Mouse (Mus musculus) liver, embryonic 16.5 days (tissue): ENCODE results near the gene Gal3st1. TPM values are rescaled to one million over a fixed set of nuclear protein-coding genes. Genes with fewer than 3 reads are reported as not detected.
"Not testable (repeated sequence)": the region's sequence is repeated elsewhere in the genome, so short reads cannot be mapped to it uniquely, and the experiment has no call there.

Experiments used
- ATAC-seq: fragments of 200-750 bp; cut with Nextera tagmentation; 2 replicates; pipeline ENCODE4 v1.8.0; 2017; ENCODE audit warnings: low read depth, mild to moderate bottlenecking, moderate number of reproducible peaks, moderate library complexity
- H3K27ac ChIP-seq: fragments of 300-500 bp; sonication (generic); 2 replicates; pipeline ENCODE4 v1.5.1; 2014; ENCODE audit warnings: mild to moderate bottlenecking, low read length
- H3K27me3 ChIP-seq: fragments of 300-500 bp; sonication (generic); 2 replicates; pipeline ENCODE4 v1.6.1; 2014; ENCODE audit warnings: low read depth, low read length, mixed read lengths; ENCODE audit not compliant: control insufficient read depth, insufficient read depth
- H3K36me3 ChIP-seq: fragments of 300-500 bp; sonication (generic); 2 replicates; pipeline ENCODE4 v1.6.1; 2014; ENCODE audit warnings: mild to moderate bottlenecking; ENCODE audit not compliant: control insufficient read depth, insufficient read depth
- H3K4me1 ChIP-seq: fragments of 300-500 bp; sonication (generic); 2 replicates; pipeline ENCODE4 v1.6.1; 2014; ENCODE audit warnings: low read depth, low read length, mixed read lengths; ENCODE audit not compliant: control insufficient read depth
- H3K4me2 ChIP-seq: fragments of 300-500 bp; sonication (generic); 2 replicates; pipeline ENCODE4 v1.6.1; 2014; ENCODE audit warnings: low read depth, low read length, mixed read lengths
- H3K4me3 ChIP-seq: fragments of 300-500 bp; sonication (generic); 2 replicates; pipeline ENCODE4 v1.5.1; 2014; ENCODE audit warnings: low read depth, mild to moderate bottlenecking, low read length
- H3K9ac ChIP-seq: fragments of 300-500 bp; sonication (generic); 2 replicates; pipeline ENCODE4 v1.6.1; 2014; ENCODE audit warnings: low read depth, low read length
- H3K9me3 ChIP-seq: fragments of 300-500 bp; sonication (generic); replicated peaks from 2 replicates; pipeline ENCODE4 v1.6.1; 2016; ENCODE audit warnings: low read length; ENCODE audit not compliant: control insufficient read depth
- WGBS: fragments of 180-500 bp; shearing (Covaris S2); extraction: QIAGEN DNeasy Blood & Tissue Kit; methylation state at CpG from one replicate; pipeline ENCODE4 v1.1.7; 2014; ENCODE audit not compliant: insufficient replicate concordance; 5-methylcytosine and 5-hydroxymethylcytosine counted together
- polyA plus RNA-seq: library from polyadenylated mRNA; unstranded; fragments of >200 nt; fragmentation: Nextera tagmentation; extraction: Ambion mirVana; gene quantifications from 2 replicates; pipeline ENCODE4 v1.2.1, GENCODE M21; 2015

Gene Gal3st1
- polyA plus RNA-seq, 1 experiment from 2014 or later = 2.1 TPM

DNA sequence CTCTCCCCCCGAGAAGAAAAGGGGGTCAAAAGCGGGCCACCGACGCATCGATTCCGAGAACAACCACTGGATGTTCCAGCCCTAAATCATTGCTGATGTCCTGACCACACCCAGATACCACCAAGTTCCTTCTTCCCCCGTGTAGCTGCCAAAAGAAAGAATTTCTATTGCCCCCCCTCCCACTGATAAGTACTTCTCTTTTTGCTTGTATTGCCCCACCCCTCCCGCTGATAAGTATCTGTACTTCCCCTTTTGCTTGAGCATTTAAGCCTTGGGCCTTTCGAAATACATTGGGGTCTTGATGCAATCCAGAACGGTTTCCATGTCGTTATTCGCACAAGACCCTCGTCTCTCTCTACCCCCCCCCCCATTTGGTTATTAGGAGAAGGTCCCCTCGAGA, 32.4 kb downstream of the Gal3st1 start:
- H3K4me1 ChIP-seq, H3K4me3 ChIP-seq, ATAC-seq, H3K9me3 ChIP-seq, H3K27ac ChIP-seq, H3K36me3 ChIP-seq, H3K9ac ChIP-seq, H3K27me3 ChIP-seq, H3K4me2 ChIP-seq: not testable (repeated sequence)
- WGBS = 70% methylated on average over 14 of the region's 14 CpGs

DNA sequence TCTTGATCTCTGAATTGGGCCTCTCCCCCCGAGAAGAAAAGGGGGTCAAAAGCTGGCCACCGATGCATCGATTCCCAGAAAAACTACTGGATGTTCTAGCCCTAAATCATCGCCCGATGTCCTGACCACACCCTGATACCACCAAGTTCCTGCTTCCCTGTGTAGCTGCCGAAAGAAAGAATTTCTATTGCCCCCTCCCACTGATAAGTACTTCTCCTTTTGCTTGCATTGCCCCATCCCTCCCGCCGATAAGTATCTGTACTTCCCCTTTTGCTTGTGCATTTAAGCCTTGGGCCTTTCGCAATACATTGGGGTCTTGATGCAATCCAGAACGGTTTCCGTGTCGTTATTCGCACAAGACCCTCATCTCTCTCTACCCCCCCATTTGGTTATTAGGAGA, 38.7 kb downstream of the Gal3st1 start:
- not testable (repeated sequence) for H3K9me3 ChIP-seq, ATAC-seq, H3K4me2 ChIP-seq, H3K4me1 ChIP-seq, H3K4me3 ChIP-seq, H3K27ac ChIP-seq, H3K36me3 ChIP-seq, H3K9ac ChIP-seq, H3K27me3 ChIP-seq
- whole genome bisulfite sequencing = 64% methylated on average over 13 of the region's 13 CpGs

DNA sequence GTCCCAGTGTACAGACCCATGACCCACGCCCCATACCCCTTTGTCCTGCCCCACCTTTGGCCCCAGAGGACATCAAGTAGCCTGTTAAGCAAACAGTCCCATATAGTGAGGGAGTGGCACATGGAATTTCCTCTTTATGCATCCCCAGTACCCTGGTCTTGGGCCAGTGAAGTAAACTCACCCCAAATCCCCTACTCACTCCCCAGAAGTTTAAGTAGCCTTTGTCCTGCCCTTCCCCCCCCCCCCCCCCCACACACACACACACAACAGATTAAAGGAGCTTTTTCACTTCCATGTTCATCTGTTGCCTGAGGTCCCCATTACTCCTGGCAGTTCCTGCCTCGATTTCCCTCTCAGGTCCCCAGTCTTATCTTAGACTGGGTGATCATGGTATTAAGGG, 39.9 kb downstream of the Gal3st1 start:
- H3K36me3 ChIP-seq = no peaks in the 10 kb centered on the region
- ATAC-seq = no peak
- no peak overlapping the region for H3K4me2 ChIP-seq
- no peak overlapping the region for H3K9ac ChIP-seq
- no peaks in the 10 kb centered on the region for H3K27me3 ChIP-seq
- no peak overlapping the region for H3K4me3 ChIP-seq
- H3K4me1 ChIP-seq = no peaks in the 10 kb centered on the region
- WGBS = 33% methylated on average over 2 of the region's 2 CpGs
- H3K9me3 ChIP-seq = no peaks in the 10 kb centered on the region
- H3K27ac ChIP-seq = no peak overlapping the region

DNA sequence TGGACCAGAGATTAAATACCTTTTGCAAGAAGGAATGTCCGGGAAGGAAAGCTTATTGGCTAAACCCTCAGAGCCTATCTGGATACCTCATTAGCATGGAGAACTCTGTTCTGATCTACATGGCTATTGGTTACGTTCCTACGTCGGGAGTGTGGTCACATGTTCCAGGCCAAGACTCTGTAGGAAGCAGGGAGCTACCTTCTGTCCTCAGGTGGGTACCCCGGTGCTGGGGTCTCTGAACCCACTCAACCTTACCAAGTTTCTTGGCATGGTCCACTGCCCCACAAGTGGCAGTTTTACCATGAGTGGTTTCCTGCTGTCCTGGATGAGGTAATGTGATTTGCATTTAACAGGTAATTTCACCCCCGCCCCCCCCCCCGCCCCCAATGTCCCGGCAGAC, 43.6 kb downstream of the Gal3st1 start:
- H3K4me2 ChIP-seq = no peak overlapping the region
- H3K27me3 ChIP-seq = no peaks in the 10 kb centered on the region
- no peaks in the 10 kb centered on the region for H3K4me1 ChIP-seq
- H3K9me3 ChIP-seq = no peaks in the 10 kb centered on the region
- H3K4me3 ChIP-seq = no peak overlapping the region
- H3K36me3 ChIP-seq = no peaks in the 10 kb centered on the region
- no peak for ATAC-seq
- WGBS = 64% methylated on average over 8 of the region's 8 CpGs
- no peak overlapping the region for H3K9ac ChIP-seq
- no peak overlapping the region for H3K27ac ChIP-seq

DNA sequence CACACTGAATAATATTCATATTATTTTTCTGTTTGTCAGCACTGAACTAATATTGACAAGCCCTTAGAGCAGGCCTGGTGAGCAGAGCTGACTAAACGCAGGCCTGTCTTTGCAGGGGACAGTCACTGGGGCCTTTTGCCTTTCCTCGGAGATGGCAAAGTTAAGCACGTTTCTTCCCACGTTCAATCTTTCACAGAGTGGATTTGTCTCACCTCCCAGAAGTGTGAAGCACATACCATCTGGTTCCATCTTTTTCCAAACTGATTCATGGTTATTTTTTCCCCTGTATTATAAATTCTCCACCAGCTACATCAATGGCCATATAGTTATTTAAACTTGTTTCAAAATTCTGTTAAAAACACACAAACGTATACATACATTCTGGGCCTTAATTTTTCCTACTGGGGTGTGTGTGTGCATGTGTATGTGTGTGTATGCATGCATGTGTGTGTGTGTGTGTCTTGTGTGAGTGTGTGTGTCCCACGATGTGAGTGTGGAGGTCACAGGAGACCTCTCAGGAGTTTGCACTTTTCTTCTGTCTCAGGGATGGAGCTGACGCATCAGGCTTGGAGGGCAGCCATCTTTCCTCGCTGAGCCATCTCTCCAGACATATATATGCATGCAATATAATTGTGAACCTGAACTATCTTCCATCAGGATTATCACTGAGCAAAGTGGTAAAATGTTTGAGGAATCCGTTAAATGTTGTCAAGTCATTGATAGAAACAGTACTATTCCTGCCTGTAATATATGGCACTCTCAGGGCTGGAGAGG, 44.3 kb downstream of the Gal3st1 start:
- H3K9me3 ChIP-seq = no peaks in the 10 kb centered on the region
- no peaks in the 10 kb centered on the region for H3K36me3 ChIP-seq
- H3K4me1 ChIP-seq = peaks cover 1% of the 10 kb centered on the region; the same call in 1 of the 2 replicates
- WGBS = 58% methylated on average over 9 of the region's 9 CpGs
- H3K4me2 ChIP-seq = no peak overlapping the region
- no peak overlapping the region for H3K9ac ChIP-seq
- ATAC-seq = no peak
- H3K27ac ChIP-seq = no peak overlapping the region
- no peak overlapping the region for H3K4me3 ChIP-seq
- H3K27me3 ChIP-seq = no peaks in the 10 kb centered on the region

DNA sequence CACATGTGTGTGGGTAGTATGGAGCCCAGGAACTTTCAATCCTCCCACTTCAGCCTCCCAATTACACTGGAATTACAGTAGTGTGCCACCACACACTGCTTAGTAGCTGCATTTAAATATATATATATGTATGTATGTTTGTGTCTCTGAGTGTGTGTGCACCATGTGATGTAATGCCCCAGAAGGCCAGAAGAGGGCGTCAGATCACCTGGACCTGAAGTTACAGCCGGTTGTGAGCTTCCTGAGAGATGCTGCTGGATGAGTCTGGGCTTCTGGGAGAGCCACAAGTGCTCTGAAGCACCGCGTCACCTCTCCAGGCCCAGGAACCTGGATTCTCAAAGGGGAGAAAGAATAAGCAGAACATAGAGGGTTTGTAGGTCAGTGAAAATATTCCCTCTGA, 45.9 kb downstream of the Gal3st1 start:
- WGBS = 51% methylated on average over 4 of the region's 4 CpGs

DNA sequence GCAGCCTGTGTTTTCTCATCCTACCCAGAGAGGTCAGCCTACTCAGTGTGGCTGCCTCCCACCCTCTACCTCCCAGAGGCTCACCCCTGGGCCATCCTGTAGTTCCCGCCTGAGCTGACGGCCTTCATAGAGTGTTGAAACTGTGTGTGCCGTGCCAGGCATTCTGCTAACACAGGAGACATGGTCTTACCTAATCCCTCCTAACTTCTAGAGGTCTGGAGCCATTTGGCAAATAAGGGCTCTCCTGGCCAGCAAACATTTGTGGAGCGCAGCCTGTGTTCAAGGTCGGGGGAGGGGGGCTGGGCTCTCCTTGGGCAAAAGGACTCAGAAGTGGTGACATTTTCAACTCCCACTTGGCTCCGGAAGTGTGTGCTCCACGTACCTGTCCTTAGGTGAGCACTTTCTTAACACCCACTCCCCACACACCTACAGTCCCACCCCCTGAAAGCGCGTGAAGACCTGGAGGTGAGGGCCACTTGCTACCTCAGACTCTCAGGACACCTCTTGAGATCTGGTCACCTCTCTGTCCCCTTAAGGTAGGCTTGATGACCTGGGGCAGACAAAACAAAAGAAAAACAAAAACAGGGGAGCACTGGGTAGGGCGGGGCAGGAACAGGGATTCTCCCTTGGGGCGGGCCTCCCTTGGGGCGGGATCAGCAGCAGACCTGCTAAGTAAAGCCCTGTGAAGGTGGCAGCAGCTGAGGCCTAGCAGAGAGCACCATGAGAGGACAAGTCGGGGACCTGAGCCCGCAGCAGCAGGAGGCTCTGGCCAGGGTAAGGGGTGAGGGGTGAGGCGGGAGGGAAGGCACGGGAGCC, 47.9 kb downstream of the Gal3st1 start, which contains the start of gene Sec14l4:
Gene Sec14l4, plus strand, starts transcription at position 337 of the 816 bp plus-strand sequence.
- H3K27ac ChIP-seq = peak within 1 kb of the TSS; percentile 22
- no peak within 1 kb of the TSS; the same call in 1 of the 2 replicates for H3K9ac ChIP-seq
- peaks cover 2% of the 10 kb centered on the region; the same call in 1 of the 2 replicates for H3K4me1 ChIP-seq
- 48% methylated on average over 16 of the region's 16 CpGs for WGBS
- no peaks in the 10 kb centered on the region for H3K9me3 ChIP-seq
- ATAC-seq = peak; percentile 67
- peak within 1 kb of the TSS; percentile 29 for H3K4me2 ChIP-seq
- H3K36me3 ChIP-seq = no peaks in the 10 kb centered on the region
- H3K27me3 ChIP-seq = no peaks in the 10 kb centered on the region
- peak within 1 kb of the TSS; percentile 20 for H3K4me3 ChIP-seq

More for the DNA sequence above, 45.9 kb downstream of the Gal3st1 start:
- Histone ChIP-seq H3K27me3 (no peaks in the 10 kb centered on the region), H3K27ac (no peak overlapping the region), H3K4me1 (peaks cover 2% of the 10 kb centered on the region; the same call in 1 of the 2 replicates), H3K4me2 (no peak overlapping the region), H3K4me3 (no peak overlapping the region), H3K36me3 (no peaks in the 10 kb centered on the region), H3K9ac (no peak overlapping the region), H3K9me3 (no peaks in the 10 kb centered on the region)
- ATAC-seq = no peak

DNA sequence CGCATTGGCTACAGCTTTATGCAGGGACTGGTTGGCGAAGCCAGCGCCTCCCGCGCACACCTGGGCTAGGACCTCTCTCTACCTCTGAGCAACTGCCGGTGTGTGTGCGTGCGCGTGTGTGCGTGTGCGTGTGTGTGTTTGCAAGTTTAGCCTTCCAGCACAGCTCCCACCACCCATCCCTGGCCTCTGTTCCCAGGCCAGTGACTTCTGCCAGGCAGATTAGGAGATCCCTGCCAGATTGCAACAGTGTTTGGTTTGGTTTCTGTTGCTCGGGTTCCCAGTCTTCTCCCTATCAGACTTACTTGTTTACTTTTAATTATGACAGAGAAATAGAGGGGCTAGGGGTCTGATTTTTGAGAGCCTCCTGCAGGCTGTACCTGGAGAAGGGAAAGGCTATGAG, 48.5 kb downstream of the Gal3st1 start:
- Histone ChIP-seq H3K27me3 (no peaks in the 10 kb centered on the region), H3K9me3 (no peaks in the 10 kb centered on the region), H3K4me2 (peak overlapping the region; percentile 29), H3K36me3 (no peaks in the 10 kb centered on the region), H3K9ac (no peak overlapping the region; the same call in 1 of the 2 replicates), H3K27ac (0 out of 2 replicates have a peak overlapping the region, but pooled peaks have one; percentile 22), H3K4me1 (peaks cover 2% of the 10 kb centered on the region; the same call in 1 of the 2 replicates), H3K4me3 (peak overlapping the region; percentile 20)
- WGBS = 60% methylated on average over 12 of the region's 12 CpGs
- ATAC-seq = peak; percentile 36

DNA sequence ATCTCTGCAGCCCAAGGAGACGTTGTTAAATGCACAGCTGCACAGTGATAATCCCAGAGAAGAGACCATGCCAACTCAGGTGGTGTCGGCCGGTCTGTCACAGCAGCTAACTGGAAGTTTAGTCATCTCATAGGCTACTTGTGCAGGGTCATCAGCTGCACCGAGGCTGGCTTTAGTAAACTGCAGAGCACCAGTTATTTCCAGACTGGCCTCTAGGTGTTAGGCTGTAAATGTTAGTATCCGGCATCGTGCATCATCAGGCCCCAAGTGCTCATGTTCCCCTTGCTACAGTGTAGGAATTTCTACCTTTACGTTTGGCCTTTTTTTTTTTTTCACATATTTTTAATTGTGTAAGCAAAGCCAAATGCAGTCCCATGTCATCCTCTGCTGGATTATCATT, 50.0 kb downstream of the Gal3st1 start:
- Histone ChIP-seq H3K27ac (no peak overlapping the region), H3K36me3 (no peaks in the 10 kb centered on the region), H3K27me3 (no peaks in the 10 kb centered on the region), H3K9me3 (no peaks in the 10 kb centered on the region), H3K4me1 (peaks cover 2% of the 10 kb centered on the region; the same call in 1 of the 2 replicates), H3K4me3 (no peak overlapping the region), H3K4me2 (no peak overlapping the region), H3K9ac (no peak overlapping the region)
- 62% methylated on average over 7 of the region's 7 CpGs for whole genome bisulfite sequencing
- ATAC-seq = no peak
